Comparison of ENCODE assay signal across 26 mouse cellular contexts in the genomic region with DNA sequence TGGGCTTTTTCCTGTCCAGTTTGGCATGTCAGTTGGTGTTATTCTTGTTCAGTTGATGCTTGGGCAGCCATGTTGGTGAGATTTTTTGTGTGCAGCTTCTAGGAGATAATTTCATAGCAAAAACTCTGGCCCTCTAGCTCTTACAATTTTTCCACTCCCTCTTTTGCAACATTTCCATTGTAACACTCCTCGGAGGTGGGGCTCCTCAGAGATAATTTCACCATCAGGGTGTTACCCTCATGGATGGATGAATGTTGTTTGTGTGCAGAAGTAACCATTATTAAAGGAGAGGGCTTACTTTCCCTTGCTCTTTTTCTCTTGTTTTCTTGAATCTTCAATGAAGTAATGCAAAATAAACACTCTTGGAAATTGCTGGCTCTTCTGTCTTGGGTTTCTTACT.
DNase-seq lines count a peak whose midpoint lies in the region; ATAC-seq lines count a peak whose summit lies in the region.
"Had no signal": no experiment of that assay in that cellular context is flagged by ENCODE, and none has a peak within 500 bp of the region (broad histone marks: within the 10 kb centered on the region; RNA-seq: fewer than 3 reads in every experiment).

No protein-coding gene starts in this region.

- 76% methylated on average over 1 of the region's 1 CpGs for WGBS in heart, embryonic 12.5 days

- no peak overlapping the region for H3K9ac ChIP-seq in heart, embryonic 12.5 days
- H3K9ac ChIP-seq: embryonic facial prominence, embryonic 13.5 days; embryonic facial prominence, embryonic 15.5 days; forebrain, embryonic 12.5 days had no signal

- H3K27ac ChIP-seq in heart, embryonic 12.5 days (ENCODE audit: poor library complexity, severe bottlenecking) = no peak overlapping the region
- H3K27ac ChIP-seq: embryonic facial prominence, embryonic 13.5 days; embryonic facial prominence, embryonic 15.5 days; forebrain, embryonic 10.5 days; forebrain, embryonic 12.5 days had no signal

- peak; percentile 63 for ATAC-seq in megakaryocyte progenitor cell, adult 5-6 weeks (replicated peaks; ENCODE audit: poor library complexity)
- no peak for ATAC-seq in heart, embryonic 12.5 days (ENCODE audit: insufficient number of reproducible peaks, low FRiP score)
- ATAC-seq: activated CD4-positive, CD25-positive, alpha-beta regulatory T cell, adult 4 months; CD4-positive, CD25-positive, alpha-beta regulatory T cell, adult 4 months; forebrain, embryonic 14.5 days; forebrain, embryonic 16.5 days; Patski had no signal

- H3K9me3 ChIP-seq in heart, embryonic 12.5 days (replicated peaks) = no peaks in the 10 kb centered on the region
- H3K9me3 ChIP-seq: embryonic facial prominence, embryonic 13.5 days; embryonic facial prominence, embryonic 15.5 days; forebrain, embryonic 10.5 days; forebrain, embryonic 12.5 days; G1E had no signal

- no peaks in the 10 kb centered on the region for H3K36me3 ChIP-seq in heart, embryonic 12.5 days
- H3K36me3 ChIP-seq: embryonic facial prominence, embryonic 13.5 days; embryonic facial prominence, embryonic 15.5 days; forebrain, embryonic 10.5 days; forebrain, embryonic 12.5 days; G1E had no signal

- H3K4me3 ChIP-seq in heart, embryonic 12.5 days = no peak overlapping the region
- H3K4me3 ChIP-seq: embryonic facial prominence, embryonic 13.5 days; embryonic facial prominence, embryonic 15.5 days; erythroblast, embryonic 14.5 days; forebrain, embryonic 10.5 days; forebrain, embryonic 12.5 days had no signal

- no peaks in the 10 kb centered on the region for H3K4me1 ChIP-seq in heart, embryonic 12.5 days (replicated peaks)
- H3K4me1 ChIP-seq: embryonic facial prominence, embryonic 13.5 days; embryonic facial prominence, embryonic 15.5 days; forebrain, embryonic 10.5 days; forebrain, embryonic 12.5 days had no signal

- no peak overlapping the region for H3K4me2 ChIP-seq in heart, embryonic 12.5 days
- H3K4me2 ChIP-seq: embryonic facial prominence, embryonic 13.5 days; embryonic facial prominence, embryonic 15.5 days; forebrain, embryonic 12.5 days had no signal

- peak; percentile 20 for DNase-seq in lung, postnatal 36 days
- no peak for DNase-seq in lung, adult 18-20 months
- DNase-seq in embryo, embryonic 11 days = no peak
- DNase-seq: adrenal gland, adult 8-10 months; adrenal gland, postnatal 14 days; adrenal gland, postnatal 36 days; B cell, adult 2 months; cerebellum, adult 11-12 months; cerebellum, adult 2 months; cerebellum, adult 9-10 months; cerebellum, postnatal 10 days; cerebellum, postnatal 25 days had no signal

- no peaks in the 10 kb centered on the region for H3K27me3 ChIP-seq in heart, embryonic 12.5 days (replicated peaks)
- H3K27me3 ChIP-seq: CH12.LX; embryonic facial prominence, embryonic 13.5 days; embryonic facial prominence, embryonic 15.5 days; forebrain, embryonic 12.5 days; Patski had no signal
